Mouse (Mus musculus) kidney, adult 2 months (tissue): ENCODE measurements at regions not wholly inside any gene's neighbourhood (a gene's known extent, or its start where the extent isn't known, plus 50 kb on each side); places are given as distances from the start of the nearest gene placed in this dataset.
A peak's percentile ranks its signal among the peaks of the same experiment; 100 is the strongest.

Experiments
- DNase-seq: peaks from one replicate; pipeline ENCODE4 v3.0.0; 2021
- H3K27ac ChIP-seq: fragments of 200-500 bp; 2 replicates; pipeline ENCODE4 v1.5.1; 2012; ENCODE audit warnings: low read depth, low read length, control low read depth, inconsistent platforms; ENCODE audit not compliant: insufficient read depth
- H3K27me3 ChIP-seq: fragments of 200-500 bp; replicated peaks from 2 replicates; pipeline ENCODE4 v1.6.1; 2012; ENCODE audit warnings: mild to moderate bottlenecking, moderate library complexity, low read length, inconsistent platforms; ENCODE audit not compliant: control insufficient read depth, insufficient read depth
- H3K36me3 ChIP-seq: fragments of 200-500 bp; 2 replicates; pipeline ENCODE4 v1.6.1; 2012; ENCODE audit warnings: mild to moderate bottlenecking, moderate library complexity, low read length, inconsistent platforms; ENCODE audit not compliant: control insufficient read depth, insufficient read depth
- H3K4me1 ChIP-seq: fragments of 200-500 bp; 2 replicates; pipeline ENCODE4 v1.6.1; 2011; ENCODE audit warnings: low read length; ENCODE audit not compliant: control insufficient read depth, insufficient read depth
- H3K4me3 ChIP-seq: fragments of 200-500 bp; 2 replicates; pipeline ENCODE4 v1.5.1; 2011; ENCODE audit warnings: mild to moderate bottlenecking, low read depth, low read length, control low read depth; ENCODE audit not compliant: insufficient read depth
- CTCF ChIP-seq: fragments of 200-500 bp; conservative IDR thresholded peaks from 2 replicates; pipeline ENCODE4 v1.5.1; 2011; ENCODE audit warnings: low read depth, mild to moderate bottlenecking, control low read depth, low read length, moderate library complexity, mixed read lengths; ENCODE audit not compliant: insufficient read depth, insufficient read length
- POLR2A ChIP-seq: fragments of 200-500 bp; IDR thresholded peaks from one replicate; pipeline ENCODE4 v1.6.1; 2011; ENCODE audit warnings: low read depth, low read length, control low read depth
- WGBS: fragments of 180-500 bp; shearing (Covaris S2); methylation state at CpG from one replicate; pipeline ENCODE4 v1.1.7; 2018; 5-methylcytosine and 5-hydroxymethylcytosine counted together

DNA sequence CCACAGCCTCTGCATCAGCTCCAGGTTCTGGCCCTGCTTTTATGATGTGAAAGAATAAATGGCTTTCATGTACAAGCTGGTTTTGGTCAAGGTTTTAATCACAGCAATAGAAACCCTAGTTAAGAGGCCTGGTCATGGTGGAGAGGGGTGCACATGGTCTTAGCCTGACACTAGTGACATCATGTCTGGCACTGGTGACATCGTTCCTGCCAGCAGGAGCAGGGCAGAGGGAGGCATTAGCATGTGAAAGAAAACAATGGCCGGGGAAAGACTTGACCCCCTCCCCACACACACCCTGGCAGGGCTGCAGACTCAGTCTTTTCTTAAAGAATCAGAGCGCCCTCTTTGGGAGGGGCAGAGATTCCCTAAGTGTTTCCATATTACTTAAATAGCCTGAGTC lies 139.2 kb downstream of the Matn1 start:
- Histone ChIP-seq H3K36me3 (no peaks in the 10 kb centered on the region), H3K27ac (no peak overlapping the region), H3K4me1 (no peaks in the 10 kb centered on the region), H3K27me3 (no peaks in the 10 kb centered on the region), H3K4me3 (no peak overlapping the region)
- 73% methylated on average over 3 of the region's 3 CpGs for WGBS
- no peak for TF ChIP-seq POLR2A
- TF ChIP-seq CTCF, result no peak
- DNase-seq, result no peak

DNA sequence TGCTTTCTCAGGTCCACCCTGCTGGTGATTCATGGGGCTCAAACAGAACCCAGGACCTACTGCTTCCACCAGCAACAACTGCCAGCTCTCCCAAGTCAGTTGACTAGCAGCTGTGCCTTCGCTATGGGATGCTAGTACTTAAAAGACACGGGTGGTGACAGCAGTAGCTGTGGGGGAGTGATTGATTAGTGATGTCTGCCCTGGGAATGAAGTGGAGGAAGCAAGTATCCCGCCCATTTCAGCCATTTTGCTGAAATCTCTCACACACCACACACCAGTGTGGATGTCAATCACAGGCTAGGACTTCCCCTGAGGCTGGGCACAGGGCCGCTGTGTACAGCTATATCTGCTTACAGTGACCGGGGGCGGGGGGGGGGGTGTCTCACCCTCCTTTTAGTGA lies 153.2 kb downstream of the Matn1 start:
- WGBS, result 25% methylated on average over 6 of the region's 6 CpGs
- H3K4me3 ChIP-seq, result no peak overlapping the region

DNA sequence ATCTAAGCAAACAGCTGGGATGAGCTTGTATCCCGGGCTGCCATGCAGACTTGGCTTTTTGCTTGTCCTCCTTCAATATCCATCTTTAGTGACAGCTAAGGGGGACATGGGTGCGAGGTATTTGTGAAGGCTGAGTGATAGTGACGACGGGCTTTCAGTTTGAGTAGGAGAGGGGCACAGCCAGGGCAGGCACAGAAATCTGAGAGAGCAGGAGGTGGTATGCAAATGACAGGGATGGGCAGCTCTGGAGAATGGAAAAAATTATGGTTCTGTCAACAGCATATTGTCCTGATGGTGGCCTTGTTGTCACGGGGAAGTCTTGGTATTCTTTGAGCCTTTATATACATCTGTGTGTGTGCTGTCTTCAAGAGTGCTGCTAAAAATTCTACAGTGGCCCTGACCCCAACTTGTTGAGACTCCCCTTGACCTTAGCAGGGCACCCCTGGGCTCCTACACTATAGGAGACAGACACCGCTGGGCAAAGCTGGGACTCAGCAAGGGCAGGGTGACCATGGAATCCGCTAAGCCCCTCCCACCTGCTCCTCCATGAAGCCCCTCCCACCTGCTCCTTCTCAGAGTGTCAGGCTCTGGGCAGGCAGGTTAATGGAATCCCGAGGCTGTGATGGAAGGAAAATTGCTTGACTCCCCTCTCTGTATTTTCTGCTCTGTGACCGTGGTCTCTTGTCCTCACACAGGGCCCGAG lies 156.1 kb downstream of the Matn1 start:
- no peak overlapping the region for H3K27ac ChIP-seq
- no peaks in the 10 kb centered on the region for H3K36me3 ChIP-seq
- H3K4me1 ChIP-seq, result no peaks in the 10 kb centered on the region
- 41% methylated on average over 10 of the region's 10 CpGs for WGBS
- DNase-seq, result no peak
- TF ChIP-seq CTCF, result no peak
- TF ChIP-seq POLR2A, result no peak
- no peak overlapping the region for H3K4me3 ChIP-seq
- no peaks in the 10 kb centered on the region for H3K27me3 ChIP-seq

More for the DNA sequence above, 153.2 kb downstream of the Matn1 start:
- no peak overlapping the region for H3K27ac ChIP-seq
- H3K36me3 ChIP-seq, result no peaks in the 10 kb centered on the region
- no peak for TF ChIP-seq POLR2A
- TF ChIP-seq CTCF, result no peak
- DNase-seq, result no peak
- no peaks in the 10 kb centered on the region for H3K27me3 ChIP-seq
- H3K4me1 ChIP-seq, result no peaks in the 10 kb centered on the region

DNA sequence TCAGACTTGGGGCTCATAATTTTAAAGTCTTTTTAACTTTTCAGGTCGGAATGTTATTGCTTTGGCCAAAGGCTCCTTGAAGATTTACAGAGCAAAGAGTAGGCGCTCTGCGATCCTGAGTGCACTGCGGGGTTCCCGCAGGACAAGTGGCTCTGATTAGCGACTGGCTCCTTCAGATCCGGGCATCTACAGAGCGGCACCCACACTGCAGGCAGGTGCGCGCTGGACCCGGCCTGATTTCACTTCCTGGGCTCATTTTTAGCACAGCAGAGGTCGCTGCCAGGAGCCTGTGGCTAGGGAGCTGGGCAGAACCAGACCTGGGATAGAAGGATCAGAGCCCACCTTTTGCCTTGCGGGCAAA lies 156.6 kb downstream of the Matn1 start:
- Histone ChIP-seq H3K4me1 (no peaks in the 10 kb centered on the region), H3K36me3 (no peaks in the 10 kb centered on the region), H3K27ac (no peak overlapping the region), H3K27me3 (no peaks in the 10 kb centered on the region), H3K4me3 (no peak overlapping the region)
- DNase-seq, result no peak
- TF ChIP-seq CTCF, result no peak
- TF ChIP-seq POLR2A, result no peak
- WGBS, result 21% methylated on average over 13 of the region's 13 CpGs

DNA sequence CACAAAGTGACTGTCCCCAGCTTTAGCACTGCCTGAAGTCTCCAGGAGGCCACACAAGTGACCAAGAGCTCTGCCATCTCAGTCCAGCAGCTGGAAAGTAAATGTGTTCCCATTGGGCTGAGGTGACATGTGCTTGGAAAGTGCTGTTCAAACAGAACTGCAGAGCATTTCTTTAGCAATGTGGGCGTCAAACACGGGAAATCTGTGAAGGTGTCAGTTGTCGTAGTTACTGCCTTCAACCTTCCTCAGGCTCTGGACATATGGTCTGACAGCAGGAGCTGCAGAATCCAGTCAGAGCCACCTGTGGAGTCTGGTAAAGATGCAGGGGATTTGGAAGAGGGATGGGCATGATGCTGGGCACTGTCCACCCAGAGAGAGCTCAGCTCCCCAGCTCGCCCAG lies 158.0 kb downstream of the Matn1 start:
- TF ChIP-seq POLR2A (no peak), CTCF (no peak)
- DNase-seq, result no peak
- 56% methylated on average over 4 of the region's 4 CpGs for WGBS

DNA sequence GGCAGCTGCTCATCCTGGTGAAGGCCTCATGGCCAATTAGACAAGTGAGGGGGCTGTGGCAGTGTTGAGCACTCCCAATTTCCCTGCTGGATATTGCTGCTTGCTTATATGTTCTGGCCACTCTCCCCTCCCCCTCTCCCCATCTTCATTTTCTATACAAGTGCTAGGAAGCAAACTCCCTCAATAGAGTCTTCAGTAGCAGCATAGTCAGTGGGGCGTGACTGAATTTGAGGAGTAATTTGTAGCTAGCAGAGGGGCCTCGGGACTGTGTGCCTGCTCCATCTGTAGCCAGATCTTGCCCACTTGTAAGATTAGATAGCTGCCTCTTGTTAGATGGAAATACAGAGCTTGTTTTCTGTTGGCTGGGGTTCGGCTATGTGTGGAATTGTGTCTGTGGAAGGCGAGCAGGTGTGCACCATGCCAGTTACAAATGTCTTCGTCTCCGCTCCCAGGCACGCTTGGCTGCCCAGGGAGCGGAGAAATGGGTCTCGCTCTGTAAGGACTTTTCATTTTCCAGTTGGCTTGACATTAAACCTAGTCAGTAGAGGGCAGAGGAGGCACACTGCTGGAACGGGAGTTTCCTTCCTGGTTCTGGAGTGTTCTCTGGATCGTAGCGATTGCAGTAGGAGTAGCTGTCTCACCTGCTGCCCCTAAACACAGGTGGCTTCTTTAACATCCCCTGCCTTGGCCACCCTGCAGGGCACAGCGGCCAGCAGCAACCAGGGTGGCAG lies 163.1 kb downstream of the Matn1 start:
- Histone ChIP-seq H3K27ac (no peak overlapping the region), H3K4me3 (no peak overlapping the region), H3K36me3 (no peaks in the 10 kb centered on the region), H3K4me1 (no peaks in the 10 kb centered on the region), H3K27me3 (no peaks in the 10 kb centered on the region)
- TF ChIP-seq POLR2A, result no peak
- no peak; the same call in 1 of the 2 replicates for TF ChIP-seq CTCF
- WGBS, result 32% methylated on average over 13 of the region's 13 CpGs
- DNase-seq, result peak; percentile 13

More for the DNA sequence above, 158.0 kb downstream of the Matn1 start:
- Histone ChIP-seq H3K27me3 (no peaks in the 10 kb centered on the region), H3K4me1 (no peaks in the 10 kb centered on the region), H3K4me3 (no peak overlapping the region), H3K27ac (no peak overlapping the region), H3K36me3 (no peaks in the 10 kb centered on the region)

DNA sequence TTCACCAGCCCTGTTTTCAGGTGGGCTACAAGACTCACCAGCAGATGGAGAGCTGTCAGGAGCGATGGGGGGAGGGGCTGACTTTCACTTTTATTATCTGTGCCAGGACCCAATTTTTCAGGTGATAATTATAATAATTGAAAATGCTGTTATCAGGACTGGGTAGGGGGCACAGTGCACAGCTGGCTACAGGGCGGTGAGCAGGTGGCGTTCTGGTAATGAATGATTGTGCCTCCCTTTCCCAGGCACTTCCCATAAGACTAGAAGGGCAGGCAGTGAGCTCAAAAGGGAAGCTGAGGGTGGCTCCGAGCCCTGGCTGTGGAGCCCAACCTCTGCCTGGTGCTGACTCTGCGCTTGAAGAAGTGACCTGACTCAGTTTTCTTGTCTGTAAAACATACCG lies 168.4 kb downstream of the Matn1 start:
- Histone ChIP-seq H3K4me1 (no peaks in the 10 kb centered on the region), H3K36me3 (no peaks in the 10 kb centered on the region), H3K27me3 (no peaks in the 10 kb centered on the region), H3K27ac (no peak overlapping the region), H3K4me3 (no peak overlapping the region)
- no peak for TF ChIP-seq POLR2A
- no peak for DNase-seq
- 62% methylated on average over 6 of the region's 6 CpGs for WGBS
